Mouse (Mus musculus) regulatory T cell (primary cell): ENCODE measurements around the gene Mterf1b.

Experiments
- in situ Hi-C: fragments of 300-600 bp; cut with MboI, MseI; formaldehyde crosslinking; loops from one replicate; pipeline ENCODE4 v1.15.1; 2025; ENCODE audit warnings: high pct_unique_total_duplicates

The Mterf1b gene

GRCm38 (mm10) chr5:4240120-4240519, 48.0 kb downstream of the Mterf1b start:
- in situ Hi-C loops = no loop called here

DNA sequence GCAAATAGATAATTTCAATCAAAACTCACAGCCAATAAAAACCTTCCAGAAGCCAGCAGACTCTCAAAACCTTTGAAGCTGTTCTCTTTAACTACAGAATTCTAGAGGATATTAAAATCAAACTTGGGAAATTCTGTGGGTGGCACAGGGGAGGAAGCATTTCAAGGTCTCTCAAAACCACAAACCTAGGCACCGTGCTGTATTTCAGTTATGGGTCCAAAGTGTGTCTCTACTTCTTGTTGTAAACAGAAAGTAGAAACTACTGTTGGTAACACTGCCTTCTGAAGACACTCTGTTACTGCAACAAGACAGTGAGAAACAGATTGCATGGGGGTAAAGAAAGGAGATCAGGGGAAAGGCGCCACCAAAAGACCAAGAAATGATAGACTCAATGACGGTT, 52.8 kb downstream of the Mterf1b start:
- in situ Hi-C loops = no loop called here

GRCm38 (mm10) chr5:4246095-4246494, 53.9 kb downstream of the Mterf1b start:
- in situ Hi-C loops = no loop called here
